Mouse (Mus musculus): Measurements from ENCODE around the gene Ubn1. TPM values are rescaled to one million over a fixed set of nuclear protein-coding genes. Genes with fewer than 3 reads are reported as not detected.

Ubn1 gene
- total and polyA plus RNA-seq, 3 experiments, result 17.4 to 33.2 (median 32.5) TPM

- H3K9me3 ChIP-seq (replicated peaks; ENCODE audit: low read length), result no peaks in the 10 kb centered on the region
- no peak overlapping the region for H3K4me3 ChIP-seq (replicated peaks in 1 of 3; ENCODE audit: low read depth in 2 of 3, low read length in 2 of 3, poor library complexity in 1 of 3)
- DNase-seq (ENCODE audit: extremely low read depth), result no peak
- no peaks in the 10 kb centered on the region for H3K79me2 ChIP-seq (replicated peaks; ENCODE audit: control insufficient read depth, extremely low read depth, insufficient read depth, poor library complexity, severe bottlenecking)
- no peak overlapping the region for H3K9ac ChIP-seq (ENCODE audit: insufficient read depth, low read depth)
- TF ChIP-seq ETS1 (conservative IDR thresholded peaks at IDR 0.05; ENCODE audit: low read depth, low read length) (no peak), USF2 (conservative IDR thresholded peaks at IDR 0.05; ENCODE audit: low read depth, low read length) (no peak), POLR2A (IDR thresholded peaks at IDR 0.05; ENCODE audit: low read depth, low read length) (no peak), CHD1 (IDR thresholded peaks at IDR 0.05; ENCODE audit: low read depth, low read length) (no peak), MXI1 (IDR thresholded peaks at IDR 0.05; ENCODE audit: low read depth, low read length) (no peak), BHLHE40 (IDR thresholded peaks at IDR 0.05; ENCODE audit: low read depth, low read length) (no peak), TBP (conservative IDR thresholded peaks at IDR 0.05; ENCODE audit: low read depth, low read length) (no peak), SMC3 (IDR thresholded peaks at IDR 0.05; ENCODE audit: low read depth, low read length) (no peak), USF1 (IDR thresholded peaks at IDR 0.05; ENCODE audit: low read depth, low read length) (no peak), MEF2A (IDR thresholded peaks at IDR 0.05; ENCODE audit: borderline replicate concordance, low read depth, low read length) (no peak), JUND (conservative IDR thresholded peaks at IDR 0.05; ENCODE audit: low read depth, low read length) (no peak)
- no peak overlapping the region for H3K4me2 ChIP-seq (ENCODE audit: insufficient read depth, low read depth, poor library complexity, severe bottlenecking)
- dilution Hi-C loops (cut with MboI; ENCODE audit: extremely low pct_ligation_motif_present, extremely low pct_unique_long_range_greater_than_20kb, low sequenced_read_pairs) (no loop called here), in situ Hi-C loops (cut with MboI; ENCODE audit: low pct_ligation_motif_present, low pct_unique_long_range_greater_than_20kb, low sequenced_read_pairs) (no loop called here)
- H3K27ac ChIP-seq (ENCODE audit: insufficient read depth, low read depth), result no peak overlapping the region
- H3K36me3 ChIP-seq (replicated peaks in 1 of 2; ENCODE audit: control insufficient read depth in 1 of 2, insufficient read depth in 1 of 2, low read length in 1 of 2), result peaks cover 29 to 54% of the 10 kb centered on the region in 2 experiments
- H3K4me1 ChIP-seq (ENCODE audit: control insufficient read depth in 1 of 2, insufficient read depth in 2 of 2), result peaks cover 0 to 8% of the 10 kb centered on the region in 2 experiments; a peak in 2 of 4 replicates
- no peaks in the 10 kb centered on the region for H3K27me3 ChIP-seq (replicated peaks)
Observed at GRCm38 (mm10) chr16:5089021-5089420, 39.2 kb downstream of the Ubn1 start.

GRCm38 (mm10) chr16:5093285-5093684 lies 43.4 kb downstream of the Ubn1 start:
- Histone ChIP-seq H3K27me3 (replicated peaks) (no peaks in the 10 kb centered on the region), H3K9ac (ENCODE audit: insufficient read depth, low read depth) (no peak overlapping the region), H3K9me3 (replicated peaks; ENCODE audit: low read length) (no peaks in the 10 kb centered on the region), H3K36me3 (replicated peaks in 1 of 2; ENCODE audit: control insufficient read depth in 1 of 2, insufficient read depth in 1 of 2, low read length in 1 of 2) (peaks cover 0 to 12% of the 10 kb centered on the region in 2 experiments), H3K4me3 (replicated peaks in 1 of 3; ENCODE audit: low read depth in 2 of 3, low read length in 2 of 3, poor library complexity in 1 of 3) (no peak overlapping the region), H3K27ac (ENCODE audit: insufficient read depth, low read depth) (no peak overlapping the region), H3K79me2 (replicated peaks; ENCODE audit: control insufficient read depth, extremely low read depth, insufficient read depth, poor library complexity, severe bottlenecking) (no peaks in the 10 kb centered on the region), H3K4me1 (ENCODE audit: control insufficient read depth in 1 of 2, insufficient read depth in 2 of 2) (peaks cover 0 to 18% of the 10 kb centered on the region in 2 experiments; a peak in 2 of 4 replicates), H3K4me2 (ENCODE audit: insufficient read depth, low read depth, poor library complexity, severe bottlenecking) (no peak overlapping the region)
- TF ChIP-seq RCOR1 (conservative IDR thresholded peaks at IDR 0.05; ENCODE audit: low read depth, low read length), result no peak
- TF ChIP-seq MAZ (IDR thresholded peaks at IDR 0.05; ENCODE audit: low read depth, low read length), result no peak
- TF ChIP-seq MAX (IDR thresholded peaks at IDR 0.05; ENCODE audit: low read length), result no peak
- no peak for TF ChIP-seq HCFC1 (IDR thresholded peaks at IDR 0.05; ENCODE audit: low read depth, low read length)
- TF ChIP-seq SMC3 (IDR thresholded peaks at IDR 0.05; ENCODE audit: low read depth, low read length), result no peak
- no peak for TF ChIP-seq SIN3A (IDR thresholded peaks at IDR 0.05; ENCODE audit: low read length)
- TF ChIP-seq ETS1 (conservative IDR thresholded peaks at IDR 0.05; ENCODE audit: low read depth, low read length), result no peak
- no peak for TF ChIP-seq IRF4 (IDR thresholded peaks at IDR 0.05; ENCODE audit: low read depth, low read length)
- TF ChIP-seq MEF2A (IDR thresholded peaks at IDR 0.05; ENCODE audit: borderline replicate concordance, low read depth, low read length), result no peak
- TF ChIP-seq RAD21 (IDR thresholded peaks at IDR 0.05; ENCODE audit: low read depth, low read length), result no peak
- no peak for TF ChIP-seq MAFK (IDR thresholded peaks at IDR 0.05; ENCODE audit: insufficient replicate concordance, low read length)
- no peak for TF ChIP-seq POLR2A (IDR thresholded peaks at IDR 0.05; ENCODE audit: low read depth, low read length)
- TF ChIP-seq UBTF (IDR thresholded peaks at IDR 0.05; ENCODE audit: low read depth, low read length), result no peak
- no peak for TF ChIP-seq CHD1 (IDR thresholded peaks at IDR 0.05; ENCODE audit: low read depth, low read length)
- in situ Hi-C loops (cut with MboI; ENCODE audit: low pct_ligation_motif_present, low pct_unique_long_range_greater_than_20kb, low sequenced_read_pairs), result no loop called here
- dilution Hi-C loops (cut with MboI; ENCODE audit: extremely low pct_ligation_motif_present, extremely low pct_unique_long_range_greater_than_20kb, low sequenced_read_pairs), result no loop called here
- no peak for DNase-seq (ENCODE audit: extremely low read depth)

All from CH12.LX (cell line).